Mouse (Mus musculus) olfactory bulb, adult 2 months (tissue): ENCODE data around the gene Med26.

Experiments used
- CTCF ChIP-seq: fragments of 200-500 bp; IDR thresholded peaks from 2 replicates; pipeline ENCODE4 v1.5.1; 2012; ENCODE audit warnings: low read depth, mild to moderate bottlenecking, low read length, moderate library complexity; ENCODE audit not compliant: insufficient read depth
- POLR2A ChIP-seq: fragments of 200-500 bp; IDR thresholded peaks from 2 replicates; pipeline ENCODE4 v1.6.1; 2012; ENCODE audit warnings: mild to moderate bottlenecking, low read depth, low read length, moderate library complexity; ENCODE audit not compliant: insufficient read depth

DNA sequence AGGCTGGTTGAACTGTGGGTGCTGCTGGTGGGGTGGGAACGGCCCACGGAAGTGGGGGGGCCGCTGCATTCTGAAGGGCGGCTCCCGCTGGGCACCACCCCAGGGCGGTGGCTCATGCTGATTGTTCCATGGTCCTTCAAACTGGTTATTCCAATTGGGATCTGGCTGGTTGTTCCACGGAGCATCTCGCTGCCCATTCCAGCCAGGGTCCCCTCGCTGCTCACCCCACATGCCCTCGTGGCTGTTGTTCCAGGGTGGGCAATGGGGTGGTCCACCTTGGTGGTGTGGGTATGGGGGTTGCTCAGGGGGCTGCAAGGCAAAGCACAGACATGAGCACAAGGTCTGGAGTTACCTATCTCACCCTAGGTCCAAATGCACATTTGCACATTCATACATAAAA lies 83.9 kb downstream of the Med26 start:
- TF ChIP-seq CTCF (no peak), POLR2A (no peak)
